Mouse (Mus musculus): ENCODE data around the gene Grin2d. TPM values are rescaled to one million over a fixed set of nuclear protein-coding genes. Genes with fewer than 3 reads are reported as not detected.
A peak's percentile ranks its signal among the peaks of the same experiment; 100 is the strongest.

The Grin2d gene
- polyA plus RNA-seq, 1 experiment from 2014 or later = 0.05 TPM

DNA sequence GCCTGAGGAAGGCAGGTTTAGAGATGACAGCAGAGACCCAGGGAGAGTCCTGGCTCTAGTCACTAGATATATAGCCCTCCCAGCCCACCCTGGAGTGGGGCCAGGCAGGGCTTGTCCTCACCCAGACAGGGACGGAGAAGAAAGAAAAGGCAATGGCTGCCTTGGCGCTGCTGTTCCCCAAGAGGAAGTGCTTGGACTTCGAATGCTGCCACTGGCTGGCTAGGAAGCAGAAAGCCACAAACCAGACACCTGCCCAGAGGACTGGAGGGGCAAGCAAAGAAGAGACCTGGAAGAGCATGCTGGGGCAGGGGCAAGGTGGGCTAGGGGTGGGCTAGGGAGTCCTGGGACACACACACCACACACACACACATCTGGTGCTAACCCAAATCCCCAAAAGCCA is 9.1 kb upstream of the Grin2d start:
- no peak overlapping the region for H3K9ac ChIP-seq (ENCODE audit: low read depth, low read length)
- no peaks in the 10 kb centered on the region for H3K27me3 ChIP-seq (ENCODE audit: control insufficient read depth, insufficient read depth, low read depth, low read length)
- H3K9me3 ChIP-seq (replicated peaks; ENCODE audit: control insufficient read depth, low read length) = no peaks in the 10 kb centered on the region
- H3K4me3 ChIP-seq (ENCODE audit: low read depth, low read length) = no peak overlapping the region
- no peak overlapping the region for H3K27ac ChIP-seq (ENCODE audit: low read length)
- peaks cover 5% of the 10 kb centered on the region; the same call in 1 of the 2 replicates for H3K36me3 ChIP-seq (ENCODE audit: control insufficient read depth, insufficient read depth)
- WGBS (ENCODE audit: insufficient replicate concordance) = 18% methylated on average over 3 of the region's 3 CpGs
- ATAC-seq (ENCODE audit: low read depth) = no peak
- H3K4me1 ChIP-seq (ENCODE audit: control insufficient read depth, low read depth, low read length) = no peaks in the 10 kb centered on the region
- no peak overlapping the region for H3K4me2 ChIP-seq (ENCODE audit: low read depth, low read length)

DNA sequence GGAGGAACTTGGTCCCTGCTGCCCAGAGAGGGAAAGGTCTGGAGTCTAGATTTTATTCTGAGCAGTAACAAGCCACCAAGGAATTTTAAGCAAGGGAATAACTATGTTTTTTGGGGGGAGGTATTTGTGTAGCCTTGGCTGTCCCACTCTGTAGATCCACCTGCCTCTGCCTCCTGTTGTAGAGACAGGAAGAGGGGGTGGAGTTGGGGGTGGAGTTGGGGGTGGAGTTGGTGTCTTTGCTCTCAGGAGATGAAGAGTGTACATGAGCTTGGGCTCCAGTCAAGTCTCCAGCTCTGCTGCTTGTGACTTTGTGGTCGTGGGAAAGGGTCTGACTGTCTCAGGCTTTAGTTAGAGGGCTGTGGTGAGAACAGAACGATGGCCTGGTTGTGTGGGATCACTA is 2.8 kb upstream of the Grin2d start:
- H3K36me3 ChIP-seq (ENCODE audit: control insufficient read depth, insufficient read depth) = peaks cover 42% of the 10 kb centered on the region
- H3K4me1 ChIP-seq (ENCODE audit: control insufficient read depth, low read depth, low read length) = no peaks in the 10 kb centered on the region
- ATAC-seq (ENCODE audit: low read depth) = no peak

DNA sequence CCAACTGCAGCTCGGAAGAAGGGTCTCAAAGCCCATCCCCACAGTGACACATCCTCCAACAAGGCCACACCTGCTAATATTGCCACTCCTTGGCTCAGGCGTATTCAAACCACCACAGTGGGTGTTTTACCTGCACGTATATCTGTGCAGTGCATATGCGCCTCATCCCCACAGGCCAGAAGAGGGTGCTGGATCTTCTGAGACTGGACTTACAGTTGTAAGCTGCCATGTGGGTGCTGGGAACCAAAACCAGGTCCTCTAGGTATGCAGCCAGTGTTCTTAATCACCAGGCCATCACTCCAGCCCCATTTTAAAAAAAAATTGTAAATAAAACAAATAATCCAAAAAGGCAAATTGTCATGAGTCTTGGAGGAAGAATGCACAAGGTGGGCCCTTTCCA is 2.4 kb upstream of the Grin2d start:
- H3K9me3 ChIP-seq (replicated peaks; ENCODE audit: control insufficient read depth, low read length) = no peaks in the 10 kb centered on the region
- no peak overlapping the region for H3K9ac ChIP-seq (ENCODE audit: low read depth, low read length)
- ATAC-seq (ENCODE audit: low read depth) = no peak
- no peak overlapping the region for H3K27ac ChIP-seq (ENCODE audit: low read length)
- no peaks in the 10 kb centered on the region for H3K27me3 ChIP-seq (ENCODE audit: control insufficient read depth, insufficient read depth, low read depth, low read length)
- 91% methylated on average over 4 of the region's 4 CpGs for WGBS (ENCODE audit: insufficient replicate concordance)
- no peak overlapping the region for H3K4me2 ChIP-seq (ENCODE audit: low read depth, low read length)
- peaks cover 46% of the 10 kb centered on the region for H3K36me3 ChIP-seq (ENCODE audit: control insufficient read depth, insufficient read depth)
- H3K4me1 ChIP-seq (ENCODE audit: control insufficient read depth, low read depth, low read length) = no peaks in the 10 kb centered on the region
- no peak overlapping the region for H3K4me3 ChIP-seq (ENCODE audit: low read depth, low read length)

More for the DNA sequence above, 2.8 kb upstream of the Grin2d start:
- H3K9me3 ChIP-seq (replicated peaks; ENCODE audit: control insufficient read depth, low read length) = no peaks in the 10 kb centered on the region
- no peak overlapping the region for H3K4me3 ChIP-seq (ENCODE audit: low read depth, low read length)
- H3K9ac ChIP-seq (ENCODE audit: low read depth, low read length) = no peak overlapping the region
- H3K4me2 ChIP-seq (ENCODE audit: low read depth, low read length) = no peak overlapping the region
- H3K27ac ChIP-seq (ENCODE audit: low read length) = no peak overlapping the region
- H3K27me3 ChIP-seq (ENCODE audit: control insufficient read depth, insufficient read depth, low read depth, low read length) = no peaks in the 10 kb centered on the region
- WGBS (ENCODE audit: insufficient replicate concordance) = 79% methylated on average over 2 of the region's 2 CpGs

DNA sequence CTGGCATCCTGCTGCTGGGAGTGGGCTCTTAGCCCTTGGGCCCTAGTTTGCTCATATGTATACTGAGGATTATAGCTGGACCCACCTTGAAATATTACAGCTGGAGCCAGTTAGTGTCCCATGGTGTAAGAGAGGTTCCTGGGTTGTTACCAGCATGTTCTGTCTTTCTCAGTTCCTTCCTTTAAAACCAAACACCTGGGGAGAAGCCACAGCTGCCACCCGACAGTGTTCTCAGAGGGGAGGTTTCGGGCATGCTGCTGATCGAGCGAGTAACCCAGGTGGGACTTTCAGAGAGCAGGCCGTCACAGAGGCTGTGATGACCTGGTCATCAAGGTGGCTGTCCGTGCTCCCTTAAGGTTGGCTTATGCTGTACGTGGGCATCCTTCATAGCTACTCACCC is 1.3 kb downstream of the Grin2d start:
- Histone ChIP-seq H3K4me1 (ENCODE audit: control insufficient read depth, low read depth, low read length) (peaks cover 16% of the 10 kb centered on the region), H3K9me3 (replicated peaks; ENCODE audit: control insufficient read depth, low read length) (no peaks in the 10 kb centered on the region), H3K27ac (ENCODE audit: low read length) (no peak overlapping the region), H3K4me2 (ENCODE audit: low read depth, low read length) (no peak overlapping the region), H3K36me3 (ENCODE audit: control insufficient read depth, insufficient read depth) (peaks cover 42% of the 10 kb centered on the region), H3K9ac (ENCODE audit: low read depth, low read length) (no peak overlapping the region), H3K27me3 (ENCODE audit: control insufficient read depth, insufficient read depth, low read depth, low read length) (peaks cover 1% of the 10 kb centered on the region), H3K4me3 (ENCODE audit: low read depth, low read length) (no peak overlapping the region)
- 84% methylated on average over 7 of the region's 7 CpGs for WGBS (ENCODE audit: insufficient replicate concordance)
- no peak for ATAC-seq (ENCODE audit: low read depth)

DNA sequence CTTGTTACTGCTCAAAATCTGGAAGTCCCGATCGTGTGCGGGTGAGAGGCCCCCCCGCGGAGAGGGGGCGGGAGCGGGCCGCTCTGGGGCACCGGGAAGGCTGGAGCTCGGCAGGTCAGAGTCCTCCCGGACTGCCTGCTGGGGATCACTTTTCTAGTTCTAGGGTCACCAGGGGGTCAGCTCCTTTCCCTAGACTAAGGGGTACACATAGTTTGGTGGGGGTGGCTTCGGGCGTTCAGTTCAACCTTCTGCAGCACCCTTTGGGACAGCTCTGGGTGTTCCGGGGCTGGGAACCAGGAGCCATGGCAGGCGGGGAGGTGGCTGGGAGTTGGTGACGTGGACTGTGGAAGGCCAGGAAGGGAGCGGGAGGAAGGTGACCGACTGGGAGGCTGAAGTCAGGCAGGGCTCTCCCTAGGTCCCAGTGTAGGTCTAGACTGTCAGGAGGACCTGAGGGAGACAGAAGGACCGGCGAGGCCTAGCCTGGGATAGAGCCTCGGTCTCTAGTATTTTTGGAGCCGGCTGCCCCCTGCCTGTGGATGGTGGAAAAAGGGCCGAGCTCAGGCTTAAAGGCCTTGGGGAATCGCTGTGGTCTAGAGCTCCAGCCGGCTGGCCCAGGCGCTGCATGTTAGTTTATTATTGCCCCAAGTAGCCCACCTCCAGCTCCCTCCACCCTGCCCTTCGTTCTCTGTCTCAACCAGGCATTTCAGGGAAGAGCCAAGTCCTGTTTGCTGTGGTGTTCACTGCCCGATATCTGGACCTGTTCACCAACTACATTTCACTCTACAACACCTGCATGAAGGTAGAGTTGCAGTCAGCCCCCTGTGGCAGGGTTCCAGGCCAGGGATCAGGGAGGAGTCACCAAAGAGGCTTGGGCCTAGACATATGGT is 4.9 kb downstream of the Grin2d start:
- peak overlapping the region; percentile 90 for H3K27ac ChIP-seq (ENCODE audit: low read length)
- H3K4me1 ChIP-seq (ENCODE audit: control insufficient read depth, low read depth, low read length) = peaks cover 16% of the 10 kb centered on the region
- WGBS (ENCODE audit: insufficient replicate concordance) = 1% methylated on average over 28 of the region's 28 CpGs
- peak; percentile 66 for ATAC-seq (ENCODE audit: low read depth)
- peak overlapping the region; percentile 80 for H3K4me2 ChIP-seq (ENCODE audit: low read depth, low read length)
- H3K36me3 ChIP-seq (ENCODE audit: control insufficient read depth, insufficient read depth) = peaks cover 21% of the 10 kb centered on the region
- peak overlapping the region; percentile 77 for H3K4me3 ChIP-seq (ENCODE audit: low read depth, low read length)
- peak overlapping the region; percentile 91 for H3K9ac ChIP-seq (ENCODE audit: low read depth, low read length)
- no peaks in the 10 kb centered on the region for H3K9me3 ChIP-seq (replicated peaks; ENCODE audit: control insufficient read depth, low read length)
- peaks cover 37% of the 10 kb centered on the region for H3K27me3 ChIP-seq (ENCODE audit: control insufficient read depth, insufficient read depth, low read depth, low read length)

DNA sequence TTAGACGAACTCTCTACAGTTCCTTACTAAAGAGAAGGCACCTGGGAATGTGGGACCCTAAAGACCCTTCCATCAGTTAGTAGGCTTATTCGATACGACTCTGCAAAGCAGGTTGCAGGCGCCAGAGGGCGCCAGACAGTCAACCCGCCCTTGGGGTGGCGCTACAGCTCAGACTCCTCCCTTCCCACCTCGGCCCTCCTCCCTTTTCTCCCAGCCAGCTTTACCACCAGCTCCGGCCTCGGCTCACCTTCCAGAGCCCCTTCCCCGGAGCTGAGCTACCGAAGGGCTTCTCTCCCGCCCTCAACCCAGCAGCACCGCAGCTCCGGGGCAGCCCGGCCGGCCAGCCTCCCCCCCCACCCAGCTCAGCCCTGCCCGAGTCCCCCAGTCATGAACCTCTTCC is 5.6 kb downstream of the Grin2d start, which contains the start of gene Kdelr1:
Kdelr1 (plus strand) TSS at position 149 of the 400 bp plus-strand sequence.
- WGBS (ENCODE audit: insufficient replicate concordance) = 1% methylated on average over 18 of the region's 18 CpGs
- ATAC-seq (ENCODE audit: low read depth) = peak; percentile 83
- H3K9ac ChIP-seq (ENCODE audit: low read depth, low read length) = peak within 1 kb of the TSS; percentile 91
- no peaks in the 10 kb centered on the region for H3K9me3 ChIP-seq (replicated peaks; ENCODE audit: control insufficient read depth, low read length)
- peaks cover 18% of the 10 kb centered on the region for H3K36me3 ChIP-seq (ENCODE audit: control insufficient read depth, insufficient read depth)
- peaks cover 16% of the 10 kb centered on the region for H3K4me1 ChIP-seq (ENCODE audit: control insufficient read depth, low read depth, low read length)
- H3K4me2 ChIP-seq (ENCODE audit: low read depth, low read length) = peak within 1 kb of the TSS; percentile 80
- H3K4me3 ChIP-seq (ENCODE audit: low read depth, low read length) = peak within 1 kb of the TSS; percentile 77
- peaks cover 44% of the 10 kb centered on the region for H3K27me3 ChIP-seq (ENCODE audit: control insufficient read depth, insufficient read depth, low read depth, low read length)
- H3K27ac ChIP-seq (ENCODE audit: low read length) = peak within 1 kb of the TSS; percentile 90

DNA sequence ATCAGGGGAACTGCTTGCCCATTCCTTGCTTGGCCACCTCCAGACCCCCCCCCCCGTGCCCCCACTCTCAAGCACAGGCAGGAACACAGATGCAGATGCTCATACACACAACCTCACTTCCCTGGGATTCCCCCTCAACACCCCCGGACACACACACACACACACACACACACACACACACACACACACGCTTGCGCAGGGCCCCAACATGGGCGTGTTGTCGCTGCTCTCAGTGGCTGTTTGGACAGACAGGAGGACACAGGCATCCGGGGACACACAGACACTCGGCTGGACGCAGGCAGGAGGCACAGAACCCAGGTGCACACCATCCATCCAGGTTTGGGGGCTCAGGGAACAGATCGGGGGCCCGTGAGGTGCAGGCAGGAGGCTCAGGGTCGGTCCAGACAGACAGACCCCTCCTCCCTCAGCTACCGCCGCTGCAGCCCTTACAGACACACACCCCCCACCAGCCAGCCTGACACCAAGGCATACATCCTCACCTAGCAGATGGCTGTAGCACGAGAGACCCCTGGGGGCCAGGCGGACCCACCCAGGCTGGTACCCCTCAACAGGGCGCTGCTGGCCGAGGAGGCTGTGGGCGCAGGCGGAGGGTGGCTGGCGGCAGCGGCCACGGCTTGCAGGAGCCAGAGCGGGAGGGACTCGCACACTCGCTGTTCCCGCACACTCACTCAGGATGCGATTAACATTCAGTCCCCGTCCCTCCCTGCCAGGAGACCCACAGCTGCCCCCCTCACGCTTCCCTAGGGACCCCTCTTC is 7.7 kb downstream of the Grin2d start:
- Histone ChIP-seq H3K4me1 (ENCODE audit: control insufficient read depth, low read depth, low read length) (peaks cover 24% of the 10 kb centered on the region), H3K9ac (ENCODE audit: low read depth, low read length) (no peak overlapping the region), H3K4me2 (ENCODE audit: low read depth, low read length) (no peak overlapping the region), H3K27ac (ENCODE audit: low read length) (no peak overlapping the region), H3K4me3 (ENCODE audit: low read depth, low read length) (no peak overlapping the region), H3K27me3 (ENCODE audit: control insufficient read depth, insufficient read depth, low read depth, low read length) (peaks cover 63% of the 10 kb centered on the region), H3K36me3 (ENCODE audit: control insufficient read depth, insufficient read depth) (0 out of 2 replicates have a peak, but pooled peaks cover 3% of the 10 kb centered on the region), H3K9me3 (replicated peaks; ENCODE audit: control insufficient read depth, low read length) (no peaks in the 10 kb centered on the region)
- ATAC-seq (ENCODE audit: low read depth) = no peak
- WGBS (ENCODE audit: insufficient replicate concordance) = 4% methylated on average over 30 of the region's 30 CpGs

DNA sequence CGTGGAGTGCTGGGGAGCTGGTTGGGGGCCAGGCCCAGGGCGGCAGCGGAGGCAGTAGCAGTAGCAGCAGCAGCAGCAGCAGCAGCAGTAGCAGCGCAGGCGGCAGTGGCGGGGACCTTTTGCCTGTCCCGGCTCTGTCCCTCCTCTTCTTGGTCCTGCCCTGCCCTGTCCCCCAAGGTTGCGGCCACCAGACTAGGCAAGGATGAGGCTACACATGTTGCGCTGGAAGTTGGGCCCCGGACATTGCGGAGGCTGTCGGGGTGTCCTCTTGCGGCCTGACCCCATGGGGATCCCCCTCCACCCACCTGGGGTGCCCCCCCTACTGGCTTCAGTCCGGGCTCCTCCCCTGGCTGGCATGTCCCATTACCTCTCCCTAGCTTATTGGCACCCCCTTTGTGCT is 8.4 kb downstream of the Grin2d start:
- Histone ChIP-seq H3K9ac (ENCODE audit: low read depth, low read length) (no peak overlapping the region), H3K9me3 (replicated peaks; ENCODE audit: control insufficient read depth, low read length) (no peaks in the 10 kb centered on the region), H3K27me3 (ENCODE audit: control insufficient read depth, insufficient read depth, low read depth, low read length) (peaks cover 63% of the 10 kb centered on the region), H3K36me3 (ENCODE audit: control insufficient read depth, insufficient read depth) (no peaks in the 10 kb centered on the region), H3K4me1 (ENCODE audit: control insufficient read depth, low read depth, low read length) (peaks cover 20% of the 10 kb centered on the region), H3K4me3 (ENCODE audit: low read depth, low read length) (no peak overlapping the region), H3K27ac (ENCODE audit: low read length) (no peak overlapping the region), H3K4me2 (ENCODE audit: low read depth, low read length) (no peak overlapping the region)
- WGBS (ENCODE audit: insufficient replicate concordance) = 8% methylated on average over 14 of the region's 14 CpGs
- ATAC-seq (ENCODE audit: low read depth) = no peak

All from liver, embryonic 16.5 days (tissue).